Mouse (Mus musculus) ES-E14 (cell line): ENCODE data around the gene Qpctl.

Experiments used
- CHD2 ChIP-seq: IDR thresholded peaks from 2 replicates; pipeline ENCODE4 v1.6.1; 2014; ENCODE audit warnings: mild to moderate bottlenecking, low read depth, low read length, inconsistent platforms
- HCFC1 ChIP-seq: IDR thresholded peaks from 2 replicates; pipeline ENCODE4 v1.6.1; 2012; ENCODE audit warnings: low read length, inconsistent platforms, borderline replicate concordance; ENCODE audit not compliant: insufficient read depth
- MAFK ChIP-seq: IDR thresholded peaks from 2 replicates; pipeline ENCODE4 v1.6.1; 2014; ENCODE audit warnings: mild to moderate bottlenecking, low read depth, low read length, inconsistent platforms; ENCODE audit not compliant: insufficient read depth
- ZC3H11A ChIP-seq: IDR thresholded peaks from 2 replicates; pipeline ENCODE4 v1.6.1; 2012; ENCODE audit warnings: low read depth, mild to moderate bottlenecking, inconsistent platforms, low read length, borderline replicate concordance
- ZNF384 ChIP-seq: IDR thresholded peaks from 2 replicates; pipeline ENCODE4 v1.6.1; 2012; ENCODE audit warnings: low read depth, low read length, inconsistent platforms

DNA sequence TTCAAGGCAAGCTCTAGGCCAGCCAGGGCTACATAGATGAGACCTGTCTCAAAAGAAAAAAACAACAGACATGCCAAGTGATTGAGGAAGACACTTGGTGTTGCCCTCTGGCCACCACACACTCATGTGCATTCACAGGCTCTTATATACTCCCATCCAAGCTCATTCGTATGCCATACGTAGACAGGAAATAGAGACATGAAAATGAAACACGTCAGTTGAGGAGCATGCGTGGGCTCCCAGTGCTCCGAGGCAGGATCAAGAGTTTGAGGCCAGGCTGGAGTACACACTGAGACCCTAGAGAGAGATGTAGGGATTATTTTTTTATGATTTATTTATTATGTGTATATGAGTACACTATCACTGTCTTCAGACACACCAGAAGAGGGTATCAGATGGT is 19.7 kb downstream of the Qpctl start:
- TF ChIP-seq ZNF384 (no peak), MAFK (no peak), CHD2 (no peak), ZC3H11A (no peak), HCFC1 (no peak)
